Mouse (Mus musculus) megakaryocyte, embryonic 14.5 days (primary cell): ENCODE measurements around the gene Orai3.

Source experiments
- FLI1 ChIP-seq: IDR thresholded peaks from 2 replicates; pipeline ENCODE4 v1.6.1; 2012; ENCODE audit warnings: low read length, inconsistent platforms, mixed read lengths
- GATA1 ChIP-seq: IDR thresholded peaks from 3 replicates; pipeline ENCODE4 v1.6.1; 2012; ENCODE audit warnings: mixed read lengths, low read length, inconsistent platforms, borderline replicate concordance

GRCm38 (mm10) chr7:127748235-127748560 lies 21.4 kb upstream of the Orai3 start:
- TF ChIP-seq GATA1: no peak
- TF ChIP-seq FLI1: no peak
